Comparison of ENCODE assay signal across 15 mouse cellular contexts in genomic region chr2:137343736-137344135, GRCm38 (mm10).
"Had no signal": no experiment of that assay in that cellular context is flagged by ENCODE, and none has a peak within 500 bp of the region (broad histone marks: within the 10 kb centered on the region; RNA-seq: fewer than 3 reads in every experiment).

No protein-coding gene starts in this region.

- H3K4me3 ChIP-seq: midbrain, embryonic 10.5 days; midbrain, embryonic 12.5 days; neural tube, embryonic 12.5 days; stomach, embryonic 15.5 days had no signal

- H3K9me3 ChIP-seq: midbrain, embryonic 10.5 days; midbrain, embryonic 12.5 days; neural tube, embryonic 12.5 days; stomach, embryonic 15.5 days had no signal

- H3K27ac ChIP-seq: midbrain, embryonic 10.5 days; midbrain, embryonic 12.5 days; neural tube, embryonic 12.5 days; stomach, embryonic 15.5 days; stomach, postnatal 0 days had no signal

- ATAC-seq: midbrain, embryonic 16.5 days had no signal

- H3K9ac ChIP-seq: lung, embryonic 14.5 days; midbrain, embryonic 12.5 days; neural tube, embryonic 12.5 days; stomach, embryonic 15.5 days had no signal

- DNase-seq: lung, adult 18-20 months; lung, embryonic 14.5 days; lung, postnatal 10 days; lung, postnatal 4 days; midbrain, embryonic 14.5 days; right cerebral cortex, postnatal 14 days; thymus, adult 2 months; thymus, postnatal 25 days; thymus, postnatal 4 days had no signal

- H3K36me3 ChIP-seq: midbrain, embryonic 10.5 days; midbrain, embryonic 12.5 days; neural tube, embryonic 12.5 days; stomach, embryonic 15.5 days had no signal

- H3K4me1 ChIP-seq: midbrain, embryonic 10.5 days; midbrain, embryonic 12.5 days; neural tube, embryonic 12.5 days; stomach, embryonic 15.5 days had no signal

- H3K4me2 ChIP-seq: lung, embryonic 14.5 days; midbrain, embryonic 12.5 days; neural tube, embryonic 12.5 days; stomach, embryonic 15.5 days had no signal

- H3K27me3 ChIP-seq: midbrain, embryonic 12.5 days; neural tube, embryonic 12.5 days; stomach, embryonic 15.5 days had no signal
